In the genomic region with DNA sequence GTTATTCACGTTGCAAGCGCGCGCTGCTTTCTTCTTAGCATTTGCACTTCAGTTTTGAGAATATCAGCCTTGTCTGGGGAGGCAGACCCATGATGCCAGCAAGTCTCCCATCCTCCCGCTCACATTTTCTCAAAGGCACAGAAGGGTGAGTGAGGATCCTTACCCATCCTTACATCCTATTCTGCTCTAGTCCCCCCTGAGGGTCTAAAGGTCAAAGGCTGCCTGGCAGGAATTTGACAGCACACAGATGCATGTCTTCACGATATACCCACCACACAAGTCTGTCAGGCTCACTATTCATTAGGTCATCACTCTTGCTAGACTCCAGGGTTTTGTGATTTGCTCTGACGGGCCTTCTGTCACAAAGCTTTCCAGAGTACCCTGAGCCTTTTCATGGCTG, we compare ENCODE assay signal across 26 mouse cellular contexts.
"Had no signal": no experiment of that assay in that cellular context is flagged by ENCODE, and none has a peak within 500 bp of the region (broad histone marks: within the 10 kb centered on the region; RNA-seq: fewer than 3 reads in every experiment).

No protein-coding gene starts in this region.

- H3K27ac ChIP-seq: gastrocnemius, adult 2 months; heart, embryonic 10.5 days; hindbrain, embryonic 12.5 days; hindbrain, embryonic 15.5 days; hindbrain, postnatal 0 days; kidney, embryonic 15.5 days; kidney, postnatal 0 days; limb, embryonic 10.5 days; limb, embryonic 12.5 days; liver, embryonic 13.5 days; liver, embryonic 15.5 days had no signal

- H3K36me3 ChIP-seq: heart, embryonic 10.5 days; heart, embryonic 12.5 days; hindbrain, embryonic 12.5 days; hindbrain, embryonic 15.5 days; kidney, embryonic 15.5 days; limb, embryonic 12.5 days; liver, embryonic 13.5 days; liver, embryonic 15.5 days had no signal

- H3K9me3 ChIP-seq: heart, embryonic 10.5 days; heart, embryonic 12.5 days; hindbrain, embryonic 12.5 days; hindbrain, embryonic 15.5 days; kidney, embryonic 15.5 days; limb, embryonic 10.5 days; limb, embryonic 12.5 days; liver, embryonic 13.5 days; liver, embryonic 15.5 days had no signal

- H3K9ac ChIP-seq: heart, embryonic 12.5 days; hindbrain, embryonic 12.5 days; hindbrain, embryonic 15.5 days; kidney, embryonic 15.5 days; limb, embryonic 12.5 days; liver, embryonic 13.5 days; liver, embryonic 15.5 days; liver, postnatal 0 days had no signal

- H3K27me3 ChIP-seq: hindbrain, embryonic 15.5 days; kidney, embryonic 15.5 days; limb, embryonic 12.5 days; liver, embryonic 13.5 days; liver, embryonic 15.5 days had no signal

- H3K4me3 ChIP-seq: gastrocnemius, adult 2 months; heart, embryonic 10.5 days; heart, embryonic 12.5 days; hindbrain, embryonic 12.5 days; hindbrain, embryonic 15.5 days; kidney, embryonic 15.5 days; limb, embryonic 10.5 days; limb, embryonic 12.5 days; liver, embryonic 13.5 days; liver, embryonic 15.5 days had no signal

- ATAC-seq: hindbrain, postnatal 0 days; intestine, embryonic 16.5 days; liver, postnatal 0 days had no signal

- H3K4me1 ChIP-seq: hindbrain, embryonic 15.5 days; limb, embryonic 12.5 days; liver, embryonic 15.5 days had no signal

- DNase-seq: gastrocnemius, adult 2 months; gastrocnemius, postnatal 10 days; gastrocnemius, postnatal 25 days; heart, postnatal 10 days; kidney, adult 11 months; kidney, adult 2 months; kidney, adult 9 months; kidney, postnatal 14 days; kidney, postnatal 36 days; layer of hippocampus, adult 9-11 months; layer of hippocampus, postnatal 36 days; liver; liver, embryonic 13.5 days; liver, postnatal 0 days had no signal

- H3K4me2 ChIP-seq: heart, embryonic 12.5 days; hindbrain, embryonic 12.5 days; hindbrain, embryonic 15.5 days; kidney, embryonic 15.5 days; limb, embryonic 12.5 days; liver, embryonic 11.5 days; liver, embryonic 13.5 days; liver, embryonic 15.5 days had no signal
